Mouse (Mus musculus): Measurements from ENCODE around the gene Trit1.
"Not testable (repeated sequence)": the region's sequence is repeated elsewhere in the genome, so short reads cannot be mapped to it uniquely, and the experiment has no call there.

The Trit1 gene

GRCm38 (mm10) chr4:122998537-122999262 is 17.7 kb upstream of the Trit1 start:
- peak; percentile 95 for DNase-seq (ENCODE audit: low spot score)

- DNase-seq (ENCODE audit: low spot score) = no peak
These were observed 17.1 kb upstream of the Trit1 start for GRCm38 (mm10) chr4:122999263-122999691.

GRCm38 (mm10) chr4:123000130-123000529 is 16.3 kb upstream of the Trit1 start:
- DNase-seq (ENCODE audit: low spot score) = no peak

GRCm38 (mm10) chr4:123000617-123001342 is 15.6 kb upstream of the Trit1 start:
- peak; percentile 57 for DNase-seq (ENCODE audit: low spot score)

GRCm38 (mm10) chr4:123005054-123005966 is 11.1 kb upstream of the Trit1 start:
- peak; percentile 39 for DNase-seq (ENCODE audit: low spot score)

GRCm38 (mm10) chr4:123012501-123012900 is 3.9 kb upstream of the Trit1 start:
- DNase-seq (ENCODE audit: low spot score) = not testable (repeated sequence)

GRCm38 (mm10) chr4:123013346-123013945 is 3.0 kb upstream of the Trit1 start:
- no peak for DNase-seq (ENCODE audit: low spot score)

GRCm38 (mm10) chr4:123013949-123014406 is 2.4 kb upstream of the Trit1 start:
- peak; percentile 79 for DNase-seq (ENCODE audit: low spot score)

GRCm38 (mm10) chr4:123014501-123015282 is 1.7 kb upstream of the Trit1 start:
- DNase-seq (ENCODE audit: low spot score) = no peak

- no peak for DNase-seq (ENCODE audit: low spot score)
These were observed 5.2 kb downstream of the Trit1 start for GRCm38 (mm10) chr4:123021591-123021990.

GRCm38 (mm10) chr4:123022896-123023295 is 6.5 kb downstream of the Trit1 start:
- DNase-seq (ENCODE audit: low spot score) = no peak

- no peak for DNase-seq (ENCODE audit: low spot score)
These were observed 9.0 kb downstream of the Trit1 start for GRCm38 (mm10) chr4:123025418-123025817.

GRCm38 (mm10) chr4:123026161-123026560 is 9.8 kb downstream of the Trit1 start:
- no peak for DNase-seq (ENCODE audit: low spot score)

GRCm38 (mm10) chr4:123026597-123026996 is 10.2 kb downstream of the Trit1 start:
- DNase-seq (ENCODE audit: low spot score) = no peak

GRCm38 (mm10) chr4:123034841-123035240 is 18.4 kb downstream of the Trit1 start:
- DNase-seq (ENCODE audit: low spot score) = no peak

- no peak for DNase-seq (ENCODE audit: low spot score)
These were observed 19.2 kb downstream of the Trit1 start for GRCm38 (mm10) chr4:123035636-123036035.

- no peak for DNase-seq (ENCODE audit: low spot score)
These were observed 20.3 kb downstream of the Trit1 start for GRCm38 (mm10) chr4:123036710-123037109.

- no peak for DNase-seq (ENCODE audit: low spot score)
These were observed 24.7 kb downstream of the Trit1 start for GRCm38 (mm10) chr4:123041131-123041530.

GRCm38 (mm10) chr4:123043858-123044257 is 27.5 kb downstream of the Trit1 start:
- no peak for DNase-seq (ENCODE audit: low spot score)

- DNase-seq (ENCODE audit: low spot score) = no peak
These were observed 28.4 kb downstream of the Trit1 start for GRCm38 (mm10) chr4:123044842-123045241.

- no peak for DNase-seq (ENCODE audit: low spot score)
These were observed 29.9 kb downstream of the Trit1 start for GRCm38 (mm10) chr4:123046300-123046699.
